Mouse (Mus musculus) cerebellum, postnatal 25 days (tissue): Measurements from ENCODE around the gene Tent4b.
"Not testable (repeated sequence)": the region's sequence is repeated elsewhere in the genome, so short reads cannot be mapped to it uniquely, and the experiment has no call there.

ENCODE experiments used
- DNase-seq, 2 experiments: peaks; one replicate each; pipeline ENCODE4 v3.0.0; 2021; ENCODE audit warnings: mixed read lengths in 2 of 2

Gene Tent4b

DNA sequence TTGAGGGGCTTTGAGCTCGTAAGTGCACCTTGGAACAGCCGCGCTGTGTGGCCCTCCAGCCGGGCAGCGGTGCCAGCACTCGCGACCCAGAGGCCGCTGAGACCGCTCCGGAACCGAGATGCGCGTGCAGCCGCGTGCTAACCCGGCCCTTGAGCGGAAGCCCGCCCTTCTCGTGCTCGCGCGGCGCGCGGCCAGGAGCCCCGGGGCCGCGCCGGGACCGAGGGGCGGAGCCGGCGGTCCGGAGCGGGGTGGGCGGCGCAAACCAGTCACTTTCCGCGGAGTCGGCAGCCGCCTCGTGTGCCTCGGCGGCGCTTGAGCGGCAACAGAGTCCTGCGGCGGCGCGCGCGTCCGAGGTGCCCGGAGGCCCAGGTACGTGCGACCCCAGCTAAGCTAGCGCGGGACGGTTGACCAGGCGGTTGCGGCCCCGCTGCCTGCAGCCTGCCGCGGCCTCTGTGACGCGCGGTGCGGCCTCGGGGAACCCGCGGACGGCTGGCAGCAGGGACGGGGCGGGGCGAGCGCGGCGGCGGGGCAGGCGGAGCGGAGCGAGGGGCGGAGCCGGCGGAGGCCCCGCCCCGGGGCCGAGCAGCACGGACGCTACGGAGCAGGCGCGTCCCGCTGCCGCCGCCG, at the start of gene Tent4b:
Gene Tent4b (plus strand): TSS at position 269 of the 627 bp plus-strand sequence.
- peak; percentile 96 to 97 for DNase-seq

DNA sequence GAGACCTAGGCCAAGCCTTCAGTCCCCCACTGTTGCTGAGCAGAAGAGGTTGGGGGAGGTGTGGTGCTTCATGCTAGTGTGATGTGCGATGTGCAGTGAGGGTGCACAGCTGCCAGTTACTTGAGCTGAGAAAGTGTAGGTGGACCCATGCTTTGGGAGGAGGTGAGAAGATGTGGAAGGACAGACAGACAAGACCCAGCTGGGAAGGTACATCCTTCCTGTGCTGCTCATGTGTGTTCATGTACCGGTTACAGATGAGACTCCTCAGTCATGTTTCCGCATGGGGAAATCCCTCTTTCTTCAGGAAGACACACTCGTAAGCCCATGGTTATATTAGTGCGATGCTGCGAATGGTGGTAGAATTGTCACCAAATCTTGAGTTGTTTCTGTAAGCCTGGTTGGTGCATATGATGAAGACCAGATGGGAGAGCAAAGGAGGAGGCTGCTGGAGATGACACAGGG, 48.1 kb upstream of the Tent4b start:
- no peak for DNase-seq

GRCm38 (mm10) chr8:88160237-88160995, 38.6 kb upstream of the Tent4b start:
- no peak for DNase-seq

GRCm38 (mm10) chr8:88161439-88161838, 37.6 kb upstream of the Tent4b start:
- DNase-seq: peak; percentile 65 to 80

- DNase-seq: no peak
Observed at GRCm38 (mm10) chr8:88175264-88175663, 23.7 kb upstream of the Tent4b start.

- no peak for DNase-seq
Observed at GRCm38 (mm10) chr8:88177291-88177690, 21.7 kb upstream of the Tent4b start.

DNA sequence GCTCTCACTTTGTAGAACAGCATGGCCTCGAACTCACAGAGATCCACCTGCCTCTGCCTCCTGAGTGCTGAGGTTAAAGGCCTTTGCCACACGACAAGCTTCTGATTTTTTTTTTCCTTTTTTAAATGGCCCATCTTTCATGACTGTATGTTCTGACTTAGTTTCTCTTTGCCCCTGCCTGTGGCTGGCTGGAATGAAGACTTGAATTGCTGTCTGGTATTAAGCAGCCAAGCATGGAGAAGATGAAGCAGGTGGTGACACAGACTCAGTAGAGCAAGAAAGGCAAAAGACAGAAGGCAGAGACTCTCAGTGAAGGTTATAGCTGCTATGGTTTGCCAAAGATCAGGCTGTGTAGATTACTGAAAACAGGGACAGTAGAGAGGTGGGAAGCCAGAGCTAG, 15.9 kb upstream of the Tent4b start:
- DNase-seq: no peak

DNA sequence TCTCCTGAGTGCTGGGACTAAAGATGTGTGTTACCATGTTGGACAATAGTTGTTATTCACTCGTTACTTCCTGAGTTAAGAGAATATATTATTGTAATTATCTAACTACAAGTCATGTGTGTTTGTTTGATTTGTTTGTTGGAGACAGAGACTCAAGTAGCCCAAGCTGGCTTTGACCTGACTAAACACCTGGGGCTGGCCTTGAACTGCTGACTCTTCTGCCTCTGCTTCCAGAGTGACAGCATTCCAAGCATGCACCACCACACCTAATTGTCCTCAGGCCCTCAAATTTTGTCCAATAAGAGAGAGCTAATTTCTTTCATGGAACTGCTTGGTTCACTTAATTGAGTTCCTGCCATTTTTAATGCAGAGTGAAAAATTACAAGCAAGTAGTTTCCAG, 14.1 kb upstream of the Tent4b start:
- DNase-seq: no peak

DNA sequence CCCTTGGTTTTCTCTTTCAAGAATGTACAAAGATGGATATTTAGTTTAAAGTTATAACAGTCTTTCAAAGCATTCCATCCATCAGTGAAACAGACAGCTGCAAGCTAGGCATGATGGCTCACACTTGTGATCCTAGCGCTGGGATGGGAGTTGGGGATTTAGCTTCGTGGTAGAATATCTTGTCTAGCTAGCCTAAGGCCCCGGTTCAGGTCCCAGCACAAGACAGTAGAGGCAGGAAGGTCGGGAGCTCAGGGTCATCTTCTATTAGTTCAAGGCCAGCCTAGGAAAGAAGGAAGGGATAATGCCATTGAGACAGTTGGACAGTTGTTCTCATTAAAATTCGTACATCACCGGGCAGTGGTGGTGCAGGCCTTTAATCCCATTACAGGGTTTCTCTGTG, 13.3 kb upstream of the Tent4b start:
- DNase-seq: no peak

- no peak for DNase-seq
Observed at GRCm38 (mm10) chr8:88197328-88197727, 1.7 kb upstream of the Tent4b start.

DNA sequence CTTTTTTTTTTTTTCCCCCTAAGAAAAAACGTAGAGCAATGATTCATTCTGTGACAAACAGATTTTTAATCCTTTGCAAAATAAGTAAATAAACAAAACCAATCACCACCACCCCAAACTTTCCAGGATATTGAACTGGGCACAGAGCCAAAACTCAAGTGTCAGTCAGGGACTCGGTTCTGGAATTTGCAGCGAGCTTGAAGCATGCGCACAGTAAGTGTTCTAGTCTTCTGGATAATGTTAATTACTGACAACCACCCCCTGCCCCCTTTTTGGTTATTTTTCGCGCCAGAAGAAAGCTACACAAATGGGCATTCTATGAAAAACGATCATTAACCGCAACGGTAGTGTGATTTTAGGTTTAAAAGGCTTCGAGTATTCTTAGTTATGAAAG, 465 bp upstream of the Tent4b start:
- DNase-seq: peak in 1 of 2 experiments; percentile 53

- DNase-seq: peak in 1 of 2 experiments; percentile 58
Observed at GRCm38 (mm10) chr8:88199700-88200601, 938 bp downstream of the Tent4b start.

- DNase-seq: peak in 1 of 2 experiments; percentile 18
Observed at GRCm38 (mm10) chr8:88200724-88201495, 1.9 kb downstream of the Tent4b start.

GRCm38 (mm10) chr8:88201641-88202040, 2.6 kb downstream of the Tent4b start:
- DNase-seq: no peak

- no peak for DNase-seq
Observed at GRCm38 (mm10) chr8:88206016-88206415, 7.0 kb downstream of the Tent4b start.

GRCm38 (mm10) chr8:88207121-88207821, 8.3 kb downstream of the Tent4b start:
- DNase-seq: no peak

DNA sequence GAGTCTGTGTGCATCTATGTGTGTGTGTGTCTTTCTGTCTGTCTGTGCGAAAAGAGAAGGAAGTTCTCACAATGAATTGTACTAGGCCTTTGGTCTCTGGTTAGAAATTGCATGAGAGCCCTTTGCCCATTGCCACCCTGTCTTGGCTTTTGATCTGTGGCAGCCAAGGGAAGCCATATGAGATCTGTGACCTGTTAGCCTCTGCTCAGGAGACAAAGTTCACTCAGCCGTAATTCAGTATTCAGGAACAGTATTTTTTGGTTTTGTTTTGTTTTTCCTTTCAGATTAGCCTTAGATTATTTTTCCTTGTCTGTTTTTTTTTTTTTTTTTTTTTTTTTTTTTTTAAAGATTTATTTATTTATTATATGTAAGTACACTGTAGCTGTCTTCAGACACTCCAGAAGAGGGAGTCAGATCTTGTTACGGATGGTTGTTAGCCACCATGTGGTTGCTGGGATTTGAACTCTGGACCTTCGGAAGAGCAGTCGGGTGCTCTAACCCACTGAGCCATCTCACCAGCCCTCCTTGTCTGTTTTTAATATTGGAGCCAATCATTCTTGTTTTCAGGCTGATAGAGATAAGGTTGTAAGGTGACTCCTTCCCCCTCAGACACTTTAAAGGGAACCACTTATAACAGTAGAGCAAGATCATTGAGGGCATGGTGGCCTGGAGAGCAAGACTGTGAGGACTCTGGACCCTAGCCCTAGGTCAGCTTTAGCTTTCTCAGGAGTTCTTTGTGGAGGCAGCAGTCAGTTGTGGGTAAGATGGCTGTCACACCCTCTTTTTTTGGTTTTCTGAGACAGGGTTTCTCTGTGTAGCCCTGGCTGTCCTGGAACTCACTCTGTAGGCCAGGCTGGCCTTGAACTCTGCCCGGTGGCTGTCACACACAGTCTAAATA, 11.2 kb downstream of the Tent4b start:
- DNase-seq: not testable (repeated sequence)

DNA sequence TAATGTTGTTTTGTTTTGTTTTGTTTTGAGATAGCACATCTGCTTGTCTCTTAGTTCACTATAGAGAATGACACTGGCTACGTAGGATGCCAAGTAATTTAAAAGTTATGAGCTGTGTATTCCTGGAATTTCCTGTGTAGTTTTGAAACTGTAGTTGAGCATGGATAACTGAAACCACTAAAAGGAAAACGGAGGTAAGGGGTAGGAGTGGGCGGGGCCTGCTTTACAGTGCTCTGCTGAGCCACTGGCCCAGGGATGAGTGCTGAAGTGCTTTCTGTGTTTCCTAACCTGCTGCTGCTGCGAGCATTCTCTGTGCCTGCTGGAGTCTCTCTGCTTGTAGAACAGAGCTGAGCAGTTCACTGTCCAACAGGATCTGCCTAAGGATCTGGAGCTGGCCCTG, 22.3 kb downstream of the Tent4b start:
- no peak for DNase-seq

- no peak for DNase-seq
Observed at GRCm38 (mm10) chr8:88225358-88225757, 26.3 kb downstream of the Tent4b start.

DNA sequence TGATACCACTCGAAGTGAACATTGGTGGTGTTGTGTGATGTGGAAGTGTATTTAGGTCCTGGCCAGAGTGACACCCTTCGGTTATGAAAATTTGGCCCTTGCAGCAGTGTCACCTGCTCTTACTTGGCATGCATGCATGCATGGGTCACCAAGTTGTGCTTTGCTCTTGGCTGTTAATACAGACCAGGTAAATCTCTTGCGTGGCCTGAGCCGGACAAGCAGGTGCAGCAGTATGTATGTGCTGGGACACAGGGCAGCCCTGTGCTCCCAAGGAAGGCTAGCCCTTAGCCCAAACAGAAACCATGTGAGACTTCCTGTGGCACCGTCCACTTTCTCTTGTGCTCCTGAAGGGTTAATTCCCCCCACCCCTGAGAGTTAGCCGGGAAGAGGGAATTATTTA, 28.8 kb downstream of the Tent4b start:
- peak in 1 of 2 experiments; percentile 18 for DNase-seq

- DNase-seq: no peak
Observed at GRCm38 (mm10) chr8:88228286-88228685, 29.3 kb downstream of the Tent4b start.
